Mouse (Mus musculus) adrenal gland, postnatal 14 days (tissue): ENCODE results near the gene Mup14. TPM values are rescaled to one million over a fixed set of nuclear protein-coding genes. Genes with fewer than 3 reads are reported as not detected.
"Not testable (repeated sequence)": the region's sequence is repeated elsewhere in the genome, so short reads cannot be mapped to it uniquely, and the experiment has no call there.

Source experiments
- DNase-seq: peaks from one replicate; pipeline ENCODE4 v3.0.0; 2021; ENCODE audit warnings: mixed read lengths
- long read RNA-seq, 2 experiments: library from polyadenylated mRNA; stranded (forward); transcript quantifications; one replicate each; pipeline ENCODE4 v2.0.0; 2021
- total RNA-seq: library from RNA; stranded (reverse); gene quantifications from 2 replicates; pipeline ENCODE4 v1.2.3, GENCODE M21; 2021

Gene Mup14
- not detected in 2 replicates for total RNA-seq
- long read RNA-seq, experiment 1, result 0 reads
- long read RNA-seq, experiment 2, result 0 reads

GRCm38 (mm10) chr4:61303900-61304299 is at the start of gene Mup14:
TSS of gene Mup14 (minus strand) at chr4:61304000.
- DNase-seq, result not testable (repeated sequence)

- not testable (repeated sequence) for DNase-seq
These were observed 34.3 kb upstream of the Mup14 start for GRCm38 (mm10) chr4:61338108-61338507.

Other genes with a start within 250 kb of the Mup14 start
- gene Mup13, start 75.7 kb downstream of the Mup14 start, total RNA-seq, result not detected in 2 replicates
- gene Mup15, start 135.7 kb upstream of the Mup14 start, total RNA-seq, result not detected in 2 replicates
- not detected in 2 replicates for gene Mup16, start 215.5 kb upstream of the Mup14 start, total RNA-seq